Mouse (Mus musculus) embryonic fibroblast, embryonic 13.5 days (primary cell): ENCODE results near the gene Limk2.

Experiments
- CTCF ChIP-seq: IDR thresholded peaks from 2 replicates; pipeline ENCODE4 v1.5.1; 2011; ENCODE audit warnings: mild to moderate bottlenecking, control low read depth, low read length, moderate library complexity, borderline replicate concordance; ENCODE audit not compliant: insufficient read depth
- POLR2A ChIP-seq: IDR thresholded peaks from 2 replicates; pipeline ENCODE4 v1.6.1; 2011; ENCODE audit warnings: low read depth, mild to moderate bottlenecking, control low read depth, low read length, moderate library complexity

- TF ChIP-seq CTCF (no peak), POLR2A (no peak)
Observed at GRCm38 (mm10) chr11:3431515-3431914, 22.5 kb upstream of the Limk2 start.
